Mouse (Mus musculus) heart, embryonic 12.5 days (tissue): ENCODE measurements around the gene Pbrm1. TPM values are rescaled to one million over a fixed set of nuclear protein-coding genes. Genes with fewer than 3 reads are reported as not detected.

Experiments
- ATAC-seq: fragments of 200-750 bp; cut with Nextera tagmentation; 2 replicates; pipeline ENCODE4 v1.8.0; 2017; ENCODE audit warnings: moderate TSS enrichment, moderate library complexity; ENCODE audit not compliant: insufficient number of reproducible peaks, low FRiP score
- H3K27ac ChIP-seq: fragments of 300-500 bp; sonication (generic); 2 replicates; pipeline ENCODE4 v1.5.1; 2016; ENCODE audit warnings: mild to moderate bottlenecking, moderate library complexity; ENCODE audit not compliant: poor library complexity, severe bottlenecking
- H3K27me3 ChIP-seq: fragments of 300-500 bp; sonication (generic); replicated peaks from 2 replicates; pipeline ENCODE4 v1.6.1; 2016; ENCODE audit warnings: mild to moderate bottlenecking, moderate library complexity
- H3K36me3 ChIP-seq: fragments of 300-500 bp; sonication (generic); 2 replicates; pipeline ENCODE4 v1.6.1; 2016; ENCODE audit warnings: mild to moderate bottlenecking, moderate library complexity
- H3K4me1 ChIP-seq: fragments of 300-500 bp; sonication (generic); replicated peaks from 2 replicates; pipeline ENCODE4 v1.6.1; 2016; ENCODE audit warnings: mild to moderate bottlenecking
- H3K4me2 ChIP-seq: fragments of 300-500 bp; sonication (generic); 2 replicates; pipeline ENCODE4 v1.6.1; 2016; ENCODE audit warnings: mild to moderate bottlenecking, moderate library complexity
- H3K4me3 ChIP-seq: fragments of 300-500 bp; sonication (generic); 2 replicates; pipeline ENCODE4 v1.5.1; 2016; ENCODE audit warnings: mild to moderate bottlenecking
- H3K9ac ChIP-seq: fragments of 300-500 bp; sonication (generic); 2 replicates; pipeline ENCODE4 v1.6.1; 2016; ENCODE audit warnings: mild to moderate bottlenecking, moderate library complexity
- H3K9me3 ChIP-seq: fragments of 300-500 bp; sonication (generic); replicated peaks from 2 replicates; pipeline ENCODE4 v1.6.1; 2016; ENCODE audit warnings: mild to moderate bottlenecking, moderate library complexity
- WGBS: fragments of 180-500 bp; shearing (Covaris S2); methylation state at CpG from one replicate; pipeline ENCODE4 v1.1.7; 2016; 5-methylcytosine and 5-hydroxymethylcytosine counted together
- polyA plus RNA-seq: library from polyadenylated mRNA; unstranded; fragments of >200 nt; fragmentation: Nextera tagmentation; extraction: Ambion mirVana; gene quantifications from 2 replicates; pipeline ENCODE4 v1.2.1, GENCODE M21; 2016

The Pbrm1 gene
- polyA plus RNA-seq, 1 experiment from 2014 or later: 124 TPM

DNA sequence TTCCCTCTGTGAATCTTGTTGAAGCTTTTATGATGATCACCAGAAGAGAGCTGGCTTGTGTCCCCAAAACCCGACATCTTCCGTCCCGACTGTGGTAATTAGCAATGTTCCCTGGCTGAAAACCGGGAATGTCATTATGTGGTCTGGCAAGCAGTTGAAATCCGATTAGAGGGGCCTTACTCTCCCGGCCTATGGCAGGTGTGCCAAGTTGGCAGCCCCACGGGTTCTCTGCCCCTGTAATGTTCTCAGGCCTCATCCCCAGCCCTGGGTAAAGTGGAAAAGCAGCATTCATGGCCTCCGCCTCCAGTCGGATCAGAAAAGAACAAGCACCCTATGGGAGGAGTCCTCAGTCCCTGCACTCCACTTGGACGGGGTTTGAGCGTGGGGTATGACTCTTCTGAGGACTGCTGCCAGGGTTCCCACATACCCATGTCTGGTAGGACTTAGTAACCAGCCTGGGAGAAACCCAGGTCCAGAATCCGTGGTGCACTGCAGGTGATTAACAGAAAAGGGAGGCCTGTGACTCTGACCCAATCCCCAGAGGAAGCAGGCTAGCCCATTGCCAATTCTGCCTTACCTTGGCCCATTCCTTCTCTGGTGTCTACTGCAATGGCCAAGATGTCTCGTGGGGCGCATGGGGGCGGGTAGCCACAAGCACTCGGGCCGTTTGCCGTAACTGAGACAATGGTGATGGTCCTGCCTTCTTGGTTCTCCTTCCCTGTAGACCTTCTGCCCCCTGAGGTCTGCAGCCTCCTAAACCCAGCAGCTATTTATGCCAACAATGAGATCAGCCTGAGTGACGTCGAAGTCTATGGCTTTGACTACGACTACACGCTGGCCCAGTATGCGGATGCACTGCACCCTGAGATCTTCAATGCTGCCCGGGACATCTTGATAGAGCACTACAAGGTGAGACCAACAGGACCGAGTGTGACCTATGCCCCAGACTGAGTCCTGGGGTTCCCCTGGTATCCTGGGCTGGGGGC lies 115.4 kb downstream of the Pbrm1 start:
- no peak overlapping the region for H3K4me3 ChIP-seq
- 88% methylated on average over 25 of the region's 25 CpGs for WGBS
- H3K27ac ChIP-seq: no peak overlapping the region
- H3K9me3 ChIP-seq: no peaks in the 10 kb centered on the region
- ATAC-seq: no peak
- H3K36me3 ChIP-seq: peaks cover 52% of the 10 kb centered on the region
- H3K9ac ChIP-seq: no peak overlapping the region
- H3K4me1 ChIP-seq: peaks cover 45% of the 10 kb centered on the region
- H3K27me3 ChIP-seq: no peaks in the 10 kb centered on the region
- H3K4me2 ChIP-seq: no peak overlapping the region

DNA sequence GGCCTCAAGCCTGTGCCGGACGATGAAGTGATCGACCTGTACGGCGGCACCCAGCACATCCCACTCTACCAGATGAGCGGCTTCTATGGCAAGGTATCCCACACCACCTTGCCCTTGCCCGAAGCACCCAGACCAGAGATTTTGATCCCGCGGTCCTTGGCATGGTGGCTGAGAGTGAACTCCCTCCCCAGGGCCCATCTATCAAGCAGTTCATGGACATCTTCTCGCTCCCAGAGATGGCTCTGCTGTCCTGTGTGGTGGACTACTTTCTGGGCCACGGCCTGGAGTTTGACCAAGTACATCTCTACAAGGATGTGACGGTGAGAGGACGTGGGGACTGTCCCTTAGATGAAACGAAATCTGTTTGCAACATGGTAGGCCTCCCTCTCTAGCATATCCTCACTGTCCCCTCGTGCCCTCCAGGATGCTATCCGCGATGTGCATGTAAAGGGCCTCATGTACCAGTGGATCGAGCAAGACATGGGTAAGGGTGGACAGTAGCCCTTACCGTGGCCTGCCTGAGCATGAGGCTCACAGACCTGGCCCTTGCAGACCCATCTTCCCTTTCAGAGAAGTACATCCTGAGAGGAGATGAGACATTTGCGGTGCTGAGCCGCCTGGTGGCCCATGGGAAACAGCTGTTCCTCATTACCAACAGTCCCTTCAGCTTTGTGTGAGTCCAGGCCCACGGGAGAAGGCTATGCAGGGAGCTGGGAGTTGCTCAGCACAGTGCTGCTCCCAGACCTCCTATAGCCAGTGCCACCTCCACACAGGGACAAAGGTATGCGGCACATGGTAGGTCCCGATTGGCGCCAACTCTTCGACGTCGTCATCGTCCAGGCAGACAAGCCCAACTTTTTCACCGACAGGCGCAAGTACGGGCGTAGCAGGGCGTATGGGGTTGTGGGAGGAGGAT lies 116.8 kb downstream of the Pbrm1 start:
- Histone ChIP-seq H3K27me3 (no peaks in the 10 kb centered on the region), H3K36me3 (peaks cover 67% of the 10 kb centered on the region), H3K4me3 (no peak overlapping the region), H3K4me1 (peaks cover 35% of the 10 kb centered on the region), H3K4me2 (no peak overlapping the region), H3K9me3 (no peaks in the 10 kb centered on the region), H3K27ac (no peak overlapping the region), H3K9ac (no peak overlapping the region)
- WGBS: 94% methylated on average over 34 of the region's 34 CpGs
- no peak for ATAC-seq

DNA sequence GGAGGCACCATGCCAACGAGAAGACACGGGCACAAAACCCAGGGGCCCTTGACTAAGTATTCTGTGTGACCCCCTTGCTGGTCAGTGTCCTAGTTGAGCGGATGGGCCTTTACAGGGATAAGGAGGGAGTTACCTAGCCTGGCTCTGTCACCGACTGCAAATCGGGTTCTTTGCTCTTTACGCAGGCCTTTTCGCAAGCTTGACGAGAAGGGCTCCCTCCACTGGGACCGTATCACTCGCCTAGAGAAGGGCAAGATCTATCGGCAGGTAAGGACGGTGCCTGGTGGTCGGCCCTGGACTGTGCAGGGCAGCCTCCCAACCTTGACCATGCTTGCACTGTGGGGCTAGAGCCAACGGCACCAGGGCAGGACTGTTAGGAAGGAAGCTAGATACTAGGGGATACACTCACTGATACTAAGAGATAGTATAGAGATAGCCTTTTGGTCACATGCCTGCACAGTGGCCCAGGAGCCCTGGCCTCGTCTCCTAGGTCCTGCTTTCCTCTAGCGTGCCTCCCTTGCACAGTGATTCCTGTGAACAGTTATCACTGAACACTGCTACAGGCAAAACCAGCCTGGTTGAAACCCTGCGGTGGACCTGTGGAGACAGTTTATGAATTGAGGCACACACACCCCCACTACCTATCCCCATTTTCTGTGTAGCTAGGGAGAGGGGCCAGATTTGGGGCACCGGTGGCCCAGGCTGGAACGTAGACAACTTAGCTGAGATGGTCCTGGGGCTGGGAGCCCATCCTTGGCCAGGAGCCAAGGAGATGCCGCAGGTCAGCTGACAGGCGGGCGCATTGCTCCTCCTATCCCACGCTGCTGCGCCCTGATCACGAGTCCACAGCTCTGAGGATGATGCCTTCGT lies 117.7 kb downstream of the Pbrm1 start:
- 78% methylated on average over 26 of the region's 26 CpGs for WGBS
- H3K4me1 ChIP-seq: peaks cover 35% of the 10 kb centered on the region
- no peak overlapping the region for H3K9ac ChIP-seq
- no peak for ATAC-seq
- no peaks in the 10 kb centered on the region for H3K27me3 ChIP-seq
- H3K36me3 ChIP-seq: peaks cover 76% of the 10 kb centered on the region
- H3K27ac ChIP-seq: no peak overlapping the region
- no peak overlapping the region for H3K4me3 ChIP-seq
- no peaks in the 10 kb centered on the region for H3K9me3 ChIP-seq
- no peak overlapping the region for H3K4me2 ChIP-seq

DNA sequence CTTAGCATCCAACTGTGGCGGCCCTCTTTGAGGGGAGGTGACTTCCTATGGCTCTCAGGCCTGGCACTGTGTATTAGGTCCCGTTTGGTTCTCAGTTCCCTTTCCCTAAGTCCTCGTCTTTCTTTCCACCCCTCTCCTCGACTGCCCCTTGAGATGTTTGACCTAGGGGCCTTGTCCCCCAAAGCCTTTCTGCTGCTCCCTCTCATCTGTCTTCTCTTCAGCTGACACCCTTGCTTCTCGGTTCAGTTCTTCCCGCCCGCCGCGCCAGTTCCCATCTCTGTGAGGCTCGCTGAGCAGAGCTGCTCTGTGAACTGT lies 118.3 kb downstream of the Pbrm1 start:
- H3K4me3 ChIP-seq: no peak overlapping the region
- no peaks in the 10 kb centered on the region for H3K9me3 ChIP-seq
- no peak for ATAC-seq
- H3K27me3 ChIP-seq: no peaks in the 10 kb centered on the region
- peak overlapping the region; percentile 60; the same call in 1 of the 2 replicates for H3K27ac ChIP-seq
- 70% methylated on average over 10 of the region's 10 CpGs for WGBS
- H3K4me2 ChIP-seq: no peak overlapping the region
- no peak overlapping the region for H3K9ac ChIP-seq
- peaks cover 29% of the 10 kb centered on the region for H3K4me1 ChIP-seq
- peaks cover 82% of the 10 kb centered on the region for H3K36me3 ChIP-seq

DNA sequence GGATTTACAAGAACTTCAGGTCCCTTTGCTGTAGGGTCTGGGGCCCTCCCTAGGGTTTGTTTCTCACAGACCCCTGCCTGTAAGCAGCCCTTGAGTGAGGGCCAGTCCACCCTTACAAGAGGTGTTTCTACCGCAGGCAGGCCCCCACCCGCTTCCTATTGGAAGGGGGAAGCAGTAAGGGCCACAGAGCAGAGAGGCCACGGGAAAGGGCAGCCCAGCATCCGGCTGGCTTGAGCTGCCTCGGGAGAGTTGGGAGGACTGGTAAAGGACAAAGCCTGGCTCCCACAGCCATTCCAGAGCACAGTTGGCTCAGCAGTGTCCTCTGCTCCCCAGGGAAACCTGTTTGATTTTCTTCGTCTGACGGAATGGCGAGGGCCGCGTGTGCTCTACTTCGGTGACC lies 118.9 kb downstream of the Pbrm1 start:
- 74% methylated on average over 11 of the region's 11 CpGs for WGBS
- Histone ChIP-seq H3K9ac (no peak overlapping the region), H3K9me3 (no peaks in the 10 kb centered on the region; the same call in 1 of the 2 replicates), H3K36me3 (peaks cover 87% of the 10 kb centered on the region), H3K4me1 (peaks cover 24% of the 10 kb centered on the region), H3K27ac (peak overlapping the region; percentile 60), H3K27me3 (no peaks in the 10 kb centered on the region), H3K4me2 (no peak overlapping the region), H3K4me3 (no peak overlapping the region)
- ATAC-seq: 0 out of 2 replicates have a peak, but pooled peaks have one; percentile 18

DNA sequence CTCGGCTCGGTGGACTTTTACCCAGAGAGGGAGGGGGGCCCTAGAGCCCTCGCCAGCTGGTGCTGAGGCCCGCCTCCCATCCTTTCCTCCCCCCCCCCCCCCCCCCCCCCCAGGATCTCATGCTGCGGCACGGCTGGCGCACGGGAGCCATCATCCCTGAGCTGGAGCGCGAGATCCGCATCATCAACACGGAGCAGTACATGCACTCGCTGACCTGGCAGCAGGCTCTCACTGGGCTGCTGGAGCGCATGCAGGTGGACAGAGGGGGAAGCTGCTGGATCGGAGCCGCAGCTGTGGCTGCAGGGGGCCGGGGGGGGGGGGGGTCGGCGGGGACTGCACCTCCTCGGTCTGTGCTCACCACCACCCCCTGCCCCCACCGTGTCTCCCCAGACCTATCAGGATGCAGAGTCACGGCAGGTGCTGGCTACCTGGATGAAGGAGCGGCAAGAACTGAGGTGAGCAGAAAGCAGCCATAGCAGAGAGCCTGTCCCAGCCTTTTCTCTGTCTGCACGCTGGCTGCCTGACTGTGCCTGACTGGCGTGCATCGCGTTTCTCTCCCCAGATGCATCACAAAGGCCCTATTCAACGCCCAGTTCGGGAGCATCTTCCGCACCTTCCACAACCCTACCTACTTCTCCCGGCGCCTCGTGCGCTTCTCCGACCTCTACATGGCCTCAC lies 119.4 kb downstream of the Pbrm1 start:
- H3K27me3 ChIP-seq: no peaks in the 10 kb centered on the region
- H3K9me3 ChIP-seq: no peaks in the 10 kb centered on the region; the same call in 1 of the 2 replicates
- peaks cover 93% of the 10 kb centered on the region for H3K36me3 ChIP-seq
- H3K4me3 ChIP-seq: no peak overlapping the region
- 93% methylated on average over 30 of the region's 35 CpGs for WGBS
- no peak for ATAC-seq
- H3K9ac ChIP-seq: no peak overlapping the region
- no peak overlapping the region for H3K4me2 ChIP-seq
- peak overlapping the region; percentile 60 for H3K27ac ChIP-seq
- peaks cover 18% of the 10 kb centered on the region for H3K4me1 ChIP-seq

DNA sequence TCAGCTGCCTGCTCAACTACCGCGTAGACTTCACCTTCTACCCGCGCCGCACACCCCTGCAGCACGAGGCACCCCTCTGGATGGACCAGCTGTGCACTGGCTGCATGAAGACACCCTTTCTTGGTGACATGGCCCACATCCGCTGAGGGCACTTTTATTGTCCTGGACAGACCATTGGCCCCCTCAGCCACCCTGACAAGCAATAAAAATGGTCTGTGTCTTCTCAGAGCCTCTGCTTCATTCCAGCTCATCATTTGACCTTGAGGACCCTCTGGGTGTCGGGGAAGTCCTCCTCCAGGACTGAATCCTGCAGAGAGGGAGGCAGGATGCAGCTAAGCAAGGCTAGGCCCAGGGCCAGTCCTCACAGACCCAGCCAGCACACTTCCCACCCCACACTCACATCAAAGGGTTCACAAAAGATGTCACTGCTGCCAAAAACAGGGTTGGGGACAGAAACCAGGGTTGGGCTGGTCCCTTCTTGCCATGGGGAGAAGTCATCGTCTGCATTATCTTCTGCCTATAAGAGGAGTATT lies 120.0 kb downstream of the Pbrm1 start:
- H3K27ac ChIP-seq: no peak overlapping the region
- no peak overlapping the region for H3K4me3 ChIP-seq
- no peaks in the 10 kb centered on the region; the same call in 1 of the 2 replicates for H3K9me3 ChIP-seq
- 88% methylated on average over 9 of the region's 9 CpGs for WGBS
- H3K9ac ChIP-seq: no peak overlapping the region
- H3K4me2 ChIP-seq: no peak overlapping the region
- ATAC-seq: no peak
- H3K4me1 ChIP-seq: peaks cover 12% of the 10 kb centered on the region; the same call in 1 of the 2 replicates
- H3K36me3 ChIP-seq: peaks cover 96% of the 10 kb centered on the region
- H3K27me3 ChIP-seq: no peaks in the 10 kb centered on the region

DNA sequence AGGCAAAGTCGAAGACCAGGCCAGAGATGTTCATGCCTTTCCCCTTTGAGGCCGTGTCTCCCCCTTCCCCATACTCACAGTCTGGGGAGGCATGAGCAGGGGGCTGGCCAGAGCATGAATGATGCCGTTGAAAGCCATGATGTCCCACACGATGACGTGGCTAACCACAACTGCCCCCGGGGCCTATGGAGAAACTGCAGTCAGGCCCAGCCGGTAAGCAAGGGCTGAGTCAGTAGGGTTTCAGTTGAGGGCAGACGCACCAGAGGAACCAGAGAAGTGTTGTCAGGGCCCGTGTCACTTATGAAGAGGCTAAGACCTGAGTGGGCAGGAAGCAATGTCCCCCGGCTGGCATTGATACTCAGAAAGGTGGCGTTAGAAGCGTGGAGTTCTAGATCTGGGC lies 120.7 kb downstream of the Pbrm1 start:
- no peak overlapping the region for H3K4me2 ChIP-seq
- H3K36me3 ChIP-seq: peaks cover 91% of the 10 kb centered on the region
- no peak overlapping the region for H3K9ac ChIP-seq
- H3K4me3 ChIP-seq: no peak overlapping the region
- no peaks in the 10 kb centered on the region for H3K27me3 ChIP-seq
- H3K4me1 ChIP-seq: peaks cover 7% of the 10 kb centered on the region; the same call in 1 of the 2 replicates
- H3K27ac ChIP-seq: no peak overlapping the region
- WGBS: 88% methylated on average over 12 of the region's 12 CpGs
- ATAC-seq: no peak
- H3K9me3 ChIP-seq: no peaks in the 10 kb centered on the region; the same call in 1 of the 2 replicates

DNA sequence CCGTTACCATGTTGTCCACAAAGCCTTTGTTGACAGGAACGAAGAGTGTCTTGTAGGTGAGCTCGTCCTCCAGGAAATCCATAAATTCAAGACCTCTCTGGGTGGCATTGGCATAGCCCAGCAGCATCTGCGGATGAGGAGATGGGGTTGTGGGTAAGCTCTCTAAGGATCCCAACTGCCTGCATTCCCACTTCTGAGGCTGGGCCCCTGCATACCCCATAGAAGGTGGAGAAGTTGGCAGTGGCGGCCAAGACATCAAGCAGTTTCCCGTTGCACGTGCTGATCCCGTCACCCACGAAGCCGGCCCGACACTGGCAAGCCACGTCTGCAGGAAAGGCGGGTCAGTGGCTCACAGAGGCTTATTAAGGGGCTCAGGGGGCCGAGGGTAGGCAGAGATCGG lies 121.2 kb downstream of the Pbrm1 start:
- no peak overlapping the region for H3K27ac ChIP-seq
- no peak overlapping the region for H3K9ac ChIP-seq
- ATAC-seq: no peak
- H3K27me3 ChIP-seq: no peaks in the 10 kb centered on the region
- H3K9me3 ChIP-seq: no peaks in the 10 kb centered on the region; the same call in 1 of the 2 replicates
- peaks cover 4% of the 10 kb centered on the region; the same call in 1 of the 2 replicates for H3K4me1 ChIP-seq
- peaks cover 86% of the 10 kb centered on the region for H3K36me3 ChIP-seq
- 87% methylated on average over 15 of the region's 15 CpGs for WGBS
- H3K4me3 ChIP-seq: no peak overlapping the region
- H3K4me2 ChIP-seq: no peak overlapping the region

DNA sequence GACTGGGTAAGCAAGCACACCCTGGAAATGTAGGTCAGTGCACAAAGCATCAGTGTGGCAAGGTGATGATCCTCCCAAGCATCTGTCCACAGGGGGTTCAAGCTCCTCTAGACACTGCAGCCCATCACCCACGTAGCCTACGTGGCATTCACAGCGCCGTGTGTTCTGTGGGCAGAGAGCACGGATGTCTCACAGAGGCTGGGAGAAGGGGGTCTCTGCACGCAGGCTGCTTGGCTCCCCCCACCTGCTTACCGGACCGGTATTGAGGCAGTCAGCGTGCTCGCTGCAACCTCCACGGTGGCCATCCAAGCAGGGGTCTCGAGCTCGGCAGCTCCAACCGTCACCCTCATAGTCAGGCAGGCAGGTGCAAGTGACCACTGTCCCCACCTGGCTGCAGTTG lies 122.1 kb downstream of the Pbrm1 start:
- peaks cover 4% of the 10 kb centered on the region; the same call in 1 of the 2 replicates for H3K4me1 ChIP-seq
- no peak overlapping the region for H3K4me2 ChIP-seq
- H3K27me3 ChIP-seq: no peaks in the 10 kb centered on the region
- H3K36me3 ChIP-seq: peaks cover 82% of the 10 kb centered on the region
- ATAC-seq: no peak
- no peak overlapping the region for H3K9ac ChIP-seq
- H3K4me3 ChIP-seq: no peak overlapping the region
- H3K9me3 ChIP-seq: no peaks in the 10 kb centered on the region; the same call in 1 of the 2 replicates
- 91% methylated on average over 14 of the region's 14 CpGs for WGBS
- H3K27ac ChIP-seq: no peak overlapping the region
